Mouse (Mus musculus): Measurements from ENCODE around the gene Rft1. TPM values are rescaled to one million over a fixed set of nuclear protein-coding genes. Genes with fewer than 3 reads are reported as not detected.

Gene Rft1
- 6.0 and 6.7 TPM in 2 replicates for polyA plus RNA-seq (2014; fragmentation: Nextera tagmentation; extraction: Ambion mirVana)

GRCm38 (mm10) chr14:30653943-30654659 lies at the start of gene Rft1:
Rft1 (plus strand) TSS chr14:30654360.
- 2% methylated on average over 38 of the region's 38 CpGs for WGBS
- peak; percentile 98 for ATAC-seq

GRCm38 (mm10) chr14:30606817-30607216 lies 47.3 kb upstream of the Rft1 start:
- DNase-seq (ENCODE audit: low spot score) (no peak), ATAC-seq (no peak)
- Histone ChIP-seq H3K4me1 (ENCODE audit: control insufficient read depth, insufficient read depth, low read length) (no peaks in the 10 kb centered on the region), H3K4me2 (ENCODE audit: low read length) (no peak overlapping the region), H3K36me3 (ENCODE audit: control insufficient read depth, insufficient read depth, low read length) (peaks cover 12% of the 10 kb centered on the region), H3K9ac (ENCODE audit: low read length) (no peak overlapping the region), H3K9me3 (replicated peaks; ENCODE audit: control insufficient read depth, low read length) (no peaks in the 10 kb centered on the region), H3K27ac (ENCODE audit: low read depth, low read length) (no peak overlapping the region), H3K27me3 (replicated peaks; ENCODE audit: control insufficient read depth, insufficient read depth, low read length) (no peaks in the 10 kb centered on the region), H3K4me3 (ENCODE audit: low read depth, low read length) (no peak overlapping the region)
- WGBS, result 87% methylated on average over 5 of the region's 5 CpGs

More at GRCm38 (mm10) chr14:30653943-30654659, at the start of gene Rft1:
- Histone ChIP-seq H3K4me1 (ENCODE audit: control insufficient read depth, insufficient read depth, low read length) (peaks cover 6% of the 10 kb centered on the region), H3K9me3 (replicated peaks; ENCODE audit: control insufficient read depth, low read length) (no peaks in the 10 kb centered on the region), H3K4me3 (ENCODE audit: low read depth, low read length) (peak within 1 kb of the TSS; percentile 70), H3K27ac (ENCODE audit: low read depth, low read length) (peak within 1 kb of the TSS; percentile 45), H3K4me2 (ENCODE audit: low read length) (peak within 1 kb of the TSS; percentile 60), H3K27me3 (replicated peaks; ENCODE audit: control insufficient read depth, insufficient read depth, low read length) (no peaks in the 10 kb centered on the region), H3K9ac (ENCODE audit: low read length) (peak within 1 kb of the TSS; percentile 89), H3K36me3 (ENCODE audit: control insufficient read depth, insufficient read depth, low read length) (no peaks in the 10 kb centered on the region)
- DNase-seq (ENCODE audit: low spot score), result peak; percentile 96

- WGBS, result 80% methylated on average over 4 of the region's 4 CpGs
- H3K4me1 ChIP-seq (ENCODE audit: control insufficient read depth, insufficient read depth, low read length), result no peaks in the 10 kb centered on the region
- no peak overlapping the region for H3K4me2 ChIP-seq (ENCODE audit: low read length)
- no peaks in the 10 kb centered on the region for H3K27me3 ChIP-seq (replicated peaks; ENCODE audit: control insufficient read depth, insufficient read depth, low read length)
- ATAC-seq (no peak), DNase-seq (ENCODE audit: low spot score) (no peak)
- peaks cover 5% of the 10 kb centered on the region; the same call in 1 of the 2 replicates for H3K36me3 ChIP-seq (ENCODE audit: control insufficient read depth, insufficient read depth, low read length)
- H3K27ac ChIP-seq (ENCODE audit: low read depth, low read length), result no peak overlapping the region
- H3K4me3 ChIP-seq (ENCODE audit: low read depth, low read length), result no peak overlapping the region
- no peaks in the 10 kb centered on the region for H3K9me3 ChIP-seq (replicated peaks; ENCODE audit: control insufficient read depth, low read length)
- no peak overlapping the region for H3K9ac ChIP-seq (ENCODE audit: low read length)
These were observed 46.5 kb upstream of the Rft1 start for GRCm38 (mm10) chr14:30607696-30608095.

GRCm38 (mm10) chr14:30608176-30608575 lies 46.0 kb upstream of the Rft1 start:
- Histone ChIP-seq H3K4me3 (ENCODE audit: low read depth, low read length) (no peak overlapping the region), H3K4me2 (ENCODE audit: low read length) (no peak overlapping the region), H3K9ac (ENCODE audit: low read length) (no peak overlapping the region), H3K36me3 (ENCODE audit: control insufficient read depth, insufficient read depth, low read length) (peaks cover 5% of the 10 kb centered on the region; the same call in 1 of the 2 replicates), H3K9me3 (replicated peaks; ENCODE audit: control insufficient read depth, low read length) (no peaks in the 10 kb centered on the region), H3K4me1 (ENCODE audit: control insufficient read depth, insufficient read depth, low read length) (no peaks in the 10 kb centered on the region), H3K27me3 (replicated peaks; ENCODE audit: control insufficient read depth, insufficient read depth, low read length) (no peaks in the 10 kb centered on the region), H3K27ac (ENCODE audit: low read depth, low read length) (no peak overlapping the region)
- DNase-seq (ENCODE audit: low spot score), result no peak
- no peak for ATAC-seq
- WGBS, result 94% methylated on average over 6 of the region's 6 CpGs

GRCm38 (mm10) chr14:30609499-30609898 lies 44.7 kb upstream of the Rft1 start:
- DNase-seq (ENCODE audit: low spot score) (no peak), ATAC-seq (no peak)
- Histone ChIP-seq H3K9me3 (replicated peaks; ENCODE audit: control insufficient read depth, low read length) (no peaks in the 10 kb centered on the region), H3K27ac (ENCODE audit: low read depth, low read length) (no peak overlapping the region), H3K4me1 (ENCODE audit: control insufficient read depth, insufficient read depth, low read length) (no peaks in the 10 kb centered on the region), H3K4me2 (ENCODE audit: low read length) (no peak overlapping the region), H3K27me3 (replicated peaks; ENCODE audit: control insufficient read depth, insufficient read depth, low read length) (no peaks in the 10 kb centered on the region), H3K4me3 (ENCODE audit: low read depth, low read length) (no peak overlapping the region), H3K36me3 (ENCODE audit: control insufficient read depth, insufficient read depth, low read length) (peaks cover 5% of the 10 kb centered on the region; the same call in 1 of the 2 replicates), H3K9ac (ENCODE audit: low read length) (no peak overlapping the region)
- 88% methylated on average over 3 of the region's 3 CpGs for WGBS

GRCm38 (mm10) chr14:30610304-30610703 lies 43.9 kb upstream of the Rft1 start:
- Histone ChIP-seq H3K36me3 (ENCODE audit: control insufficient read depth, insufficient read depth, low read length) (peaks cover 5% of the 10 kb centered on the region; the same call in 1 of the 2 replicates), H3K27me3 (replicated peaks; ENCODE audit: control insufficient read depth, insufficient read depth, low read length) (no peaks in the 10 kb centered on the region), H3K27ac (ENCODE audit: low read depth, low read length) (no peak overlapping the region), H3K4me3 (ENCODE audit: low read depth, low read length) (no peak overlapping the region), H3K4me1 (ENCODE audit: control insufficient read depth, insufficient read depth, low read length) (no peaks in the 10 kb centered on the region), H3K9ac (ENCODE audit: low read length) (no peak overlapping the region), H3K9me3 (replicated peaks; ENCODE audit: control insufficient read depth, low read length) (no peaks in the 10 kb centered on the region), H3K4me2 (ENCODE audit: low read length) (no peak overlapping the region)
- no peak for ATAC-seq
- WGBS, result 88% methylated on average over 2 of the region's 2 CpGs
- DNase-seq (ENCODE audit: low spot score), result no peak

- Histone ChIP-seq H3K4me3 (ENCODE audit: low read depth, low read length) (no peak overlapping the region), H3K9ac (ENCODE audit: low read length) (no peak overlapping the region), H3K27ac (ENCODE audit: low read depth, low read length) (no peak overlapping the region), H3K4me2 (ENCODE audit: low read length) (no peak overlapping the region), H3K9me3 (replicated peaks; ENCODE audit: control insufficient read depth, low read length) (no peaks in the 10 kb centered on the region), H3K27me3 (replicated peaks; ENCODE audit: control insufficient read depth, insufficient read depth, low read length) (no peaks in the 10 kb centered on the region), H3K36me3 (ENCODE audit: control insufficient read depth, insufficient read depth, low read length) (peaks cover 5% of the 10 kb centered on the region; the same call in 1 of the 2 replicates), H3K4me1 (ENCODE audit: control insufficient read depth, insufficient read depth, low read length) (no peaks in the 10 kb centered on the region)
- ATAC-seq (no peak), DNase-seq (ENCODE audit: low spot score) (no peak)
- 89% methylated on average over 3 of the region's 3 CpGs for WGBS
These were observed 43.2 kb upstream of the Rft1 start for GRCm38 (mm10) chr14:30610940-30611339.

- H3K4me2 ChIP-seq (ENCODE audit: low read length), result no peak overlapping the region
- peak; percentile 62; the same call in 1 of the 2 replicates for ATAC-seq
- 14% methylated on average over 7 of the region's 7 CpGs for WGBS
These were observed 41.6 kb upstream of the Rft1 start for GRCm38 (mm10) chr14:30612523-30612922.

GRCm38 (mm10) chr14:30612962-30613715 lies 41.0 kb upstream of the Rft1 start:
- 91% methylated on average over 2 of the region's 2 CpGs for WGBS

More at GRCm38 (mm10) chr14:30612523-30612922, 41.6 kb upstream of the Rft1 start:
- no peaks in the 10 kb centered on the region for H3K9me3 ChIP-seq (replicated peaks; ENCODE audit: control insufficient read depth, low read length)
- H3K36me3 ChIP-seq (ENCODE audit: control insufficient read depth, insufficient read depth, low read length), result no peaks in the 10 kb centered on the region
- no peak overlapping the region for H3K27ac ChIP-seq (ENCODE audit: low read depth, low read length)
- no peaks in the 10 kb centered on the region for H3K27me3 ChIP-seq (replicated peaks; ENCODE audit: control insufficient read depth, insufficient read depth, low read length)
- no peaks in the 10 kb centered on the region for H3K4me1 ChIP-seq (ENCODE audit: control insufficient read depth, insufficient read depth, low read length)
- DNase-seq (ENCODE audit: low spot score), result peak; percentile 61
- no peak overlapping the region for H3K9ac ChIP-seq (ENCODE audit: low read length)
- no peak overlapping the region for H3K4me3 ChIP-seq (ENCODE audit: low read depth, low read length)

More at GRCm38 (mm10) chr14:30612962-30613715, 41.0 kb upstream of the Rft1 start:
- no peak overlapping the region for H3K4me2 ChIP-seq (ENCODE audit: low read length)
- H3K27ac ChIP-seq (ENCODE audit: low read depth, low read length), result no peak overlapping the region
- H3K27me3 ChIP-seq (replicated peaks; ENCODE audit: control insufficient read depth, insufficient read depth, low read length), result no peaks in the 10 kb centered on the region
- ATAC-seq (no peak), DNase-seq (ENCODE audit: low spot score) (no peak)
- no peak overlapping the region for H3K4me3 ChIP-seq (ENCODE audit: low read depth, low read length)
- H3K9me3 ChIP-seq (replicated peaks; ENCODE audit: control insufficient read depth, low read length), result no peaks in the 10 kb centered on the region
- no peak overlapping the region for H3K9ac ChIP-seq (ENCODE audit: low read length)
- H3K36me3 ChIP-seq (ENCODE audit: control insufficient read depth, insufficient read depth, low read length), result no peaks in the 10 kb centered on the region
- H3K4me1 ChIP-seq (ENCODE audit: control insufficient read depth, insufficient read depth, low read length), result no peaks in the 10 kb centered on the region
